Mouse (Mus musculus) hindlimb bud, embryonic 11.5 days (tissue): ENCODE measurements around the gene Hnrnph3.

ENCODE experiments used
- DNase-seq: peaks from one replicate; pipeline ENCODE4 v3.0.0-alpha.2; 2012; ENCODE audit warnings: low read depth, low spot score; ENCODE audit errors: extremely low spot score

Hnrnph3 gene

DNA sequence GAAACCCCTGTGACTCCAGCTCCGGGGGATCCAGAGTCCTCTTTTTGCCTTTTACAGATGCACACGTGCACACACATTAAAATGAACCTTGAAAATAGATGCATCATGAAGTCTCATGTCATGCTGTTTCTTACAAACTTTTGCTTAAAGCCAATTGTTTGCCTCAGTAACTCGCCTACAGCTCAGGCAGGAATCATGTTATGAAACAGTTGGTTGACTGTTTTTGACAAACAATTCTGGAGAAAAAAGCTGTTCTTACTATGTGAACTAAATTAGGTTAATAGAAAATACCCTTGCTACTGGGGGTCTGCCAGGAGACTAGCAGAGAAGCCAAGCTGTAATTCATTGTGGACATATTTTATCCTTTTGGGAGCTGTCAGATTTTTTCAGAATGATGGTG, 8.9 kb upstream of the Hnrnph3 start:
- DNase-seq, result no peak

DNA sequence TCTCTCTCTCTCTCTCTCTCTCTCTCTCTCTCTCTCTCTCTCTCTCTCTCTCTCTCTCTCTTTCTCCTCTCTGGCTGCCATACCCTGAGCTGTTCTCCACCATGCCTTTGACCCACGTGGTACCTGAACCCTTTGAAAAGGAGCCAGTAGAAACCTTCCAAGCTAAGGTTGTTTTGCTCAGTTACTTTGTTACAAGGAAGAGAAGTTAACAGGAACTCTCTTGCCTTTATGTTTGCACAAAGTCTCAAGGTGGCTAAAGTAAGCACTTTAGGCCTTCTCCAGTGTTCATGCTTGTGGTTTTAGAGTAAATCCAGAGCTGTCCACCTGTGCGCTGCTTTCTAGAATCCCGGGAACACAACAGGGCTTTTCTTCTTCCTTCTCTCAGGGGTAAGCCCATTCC, 8.2 kb upstream of the Hnrnph3 start:
- DNase-seq, result no peak

DNA sequence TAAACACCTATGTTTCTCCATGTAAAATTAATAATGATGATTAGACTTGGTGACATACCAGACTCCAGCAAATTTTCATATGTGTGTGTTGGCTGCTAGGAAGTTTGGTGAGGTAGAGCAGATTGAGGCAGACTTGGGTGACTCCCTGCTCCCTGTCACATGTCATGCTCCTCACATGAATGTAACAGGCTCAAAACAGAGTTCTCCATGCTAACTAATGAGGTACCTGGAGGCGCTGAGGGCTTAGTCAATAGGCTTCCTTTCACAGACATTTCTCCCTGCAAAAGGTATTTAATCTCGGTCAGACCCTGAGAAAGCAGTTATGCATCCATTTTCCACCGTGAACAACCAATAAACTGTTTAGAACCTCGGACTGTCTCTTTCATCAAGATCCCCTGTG, 4.4 kb upstream of the Hnrnph3 start:
- no peak for DNase-seq

DNA sequence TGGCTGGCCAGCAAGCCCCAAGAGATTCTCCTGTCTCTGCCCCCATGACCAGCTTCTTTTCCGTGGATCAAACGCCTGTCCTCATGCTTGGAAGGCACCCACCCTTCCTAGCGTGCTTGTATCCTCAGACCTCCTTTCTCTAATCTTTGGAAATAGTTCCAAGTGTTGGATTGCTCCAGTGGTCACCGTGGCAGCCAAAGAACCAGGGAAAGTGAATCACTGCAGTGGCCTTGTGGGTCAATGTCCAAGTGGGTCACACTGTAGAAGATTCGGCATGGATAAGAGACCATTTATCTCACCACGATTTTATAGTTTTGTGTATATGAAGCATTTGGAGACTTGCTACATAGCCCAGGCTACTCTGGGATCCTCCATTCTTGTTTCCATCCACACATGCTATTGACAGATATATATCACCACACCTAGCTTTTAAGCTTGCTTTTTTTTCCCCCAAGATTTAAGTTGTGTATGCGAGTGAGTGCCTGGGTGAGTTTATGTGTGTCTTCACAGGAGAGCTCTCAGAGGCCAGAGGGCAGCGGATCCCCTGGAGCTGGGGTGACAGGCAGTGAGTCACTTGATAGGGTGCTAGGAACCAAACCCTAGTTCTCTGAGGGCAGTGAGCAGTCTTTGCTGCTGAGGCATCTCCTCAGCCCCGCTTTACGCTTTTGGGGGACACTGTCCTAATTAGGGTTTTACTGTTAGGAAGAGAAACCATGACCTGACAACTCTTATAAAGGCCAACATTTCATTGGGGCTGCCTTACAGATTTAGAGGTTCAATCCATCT, 3.6 kb upstream of the Hnrnph3 start:
- no peak for DNase-seq

DNA sequence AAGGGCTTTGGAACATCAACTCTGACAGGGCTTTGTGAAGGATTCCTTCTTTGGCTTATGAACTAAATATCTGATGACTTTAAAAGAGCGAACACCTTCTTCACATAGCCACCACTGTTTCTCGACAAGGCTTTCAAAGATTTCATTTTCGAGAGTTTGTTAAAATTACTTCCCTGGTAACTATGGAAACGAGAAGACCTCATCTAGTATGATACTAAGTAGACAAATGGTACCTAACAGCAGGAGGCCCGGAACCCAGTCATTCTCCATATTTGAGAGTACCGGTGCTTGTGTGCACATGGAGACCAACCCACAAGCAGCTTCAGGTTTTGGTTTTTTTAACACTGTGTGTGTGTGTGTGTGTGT, 2.8 kb upstream of the Hnrnph3 start:
- DNase-seq, result no peak

DNA sequence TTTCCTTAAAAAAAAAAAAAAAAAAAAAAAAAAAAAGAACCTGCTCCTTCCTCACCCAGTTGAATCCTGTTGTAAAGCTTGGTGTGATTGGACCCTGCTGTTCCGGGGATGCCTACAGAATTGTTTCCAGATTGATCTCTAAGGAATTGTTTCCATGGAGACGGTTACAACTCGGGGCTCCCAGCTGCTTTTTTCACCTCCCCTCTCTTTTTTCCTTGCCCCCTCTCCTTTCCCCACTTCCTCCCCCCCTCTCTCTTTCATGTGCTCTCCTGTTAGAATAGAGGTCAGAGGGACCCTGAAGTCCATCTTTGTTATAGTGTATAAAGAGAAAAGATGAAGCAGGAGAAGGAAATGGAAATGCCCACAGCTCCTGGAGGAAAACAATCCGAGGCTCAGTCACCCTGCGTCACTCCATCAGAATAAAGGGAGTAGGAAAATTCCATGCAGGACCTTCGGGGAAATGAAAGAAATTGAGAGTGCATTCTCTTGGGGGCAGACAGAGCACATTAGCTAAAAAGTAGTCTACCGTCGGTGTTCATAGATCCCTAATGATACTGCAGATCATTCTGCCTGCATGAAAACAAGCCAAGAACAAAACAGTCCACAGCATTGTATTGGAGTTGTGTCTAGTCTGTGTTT, 2.3 kb upstream of the Hnrnph3 start:
- DNase-seq, result no peak

DNA sequence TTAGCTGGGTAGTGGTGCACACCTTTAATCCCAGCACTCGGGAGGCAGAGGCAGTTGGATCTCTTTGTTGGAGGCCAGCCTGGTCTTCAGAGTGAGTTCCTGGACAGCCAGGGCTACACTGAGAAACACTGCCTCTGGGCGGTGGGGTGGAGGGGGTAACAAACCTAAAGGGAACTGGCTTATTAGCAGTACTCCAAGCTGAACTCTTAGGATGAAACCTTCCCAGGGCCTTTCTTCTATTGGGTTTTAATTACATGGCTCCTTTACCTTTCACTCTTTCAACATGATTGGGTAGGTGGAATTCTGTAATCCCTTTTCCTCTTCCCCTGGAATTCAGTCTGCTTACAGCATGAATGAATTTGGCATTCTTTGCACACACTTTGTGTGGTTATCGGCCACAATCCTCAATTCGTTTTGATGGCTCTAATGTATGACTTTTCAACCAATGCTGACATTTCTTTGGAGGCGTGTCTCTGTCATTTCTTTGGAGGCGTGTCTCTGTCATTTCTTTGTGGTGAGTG, 1.5 kb upstream of the Hnrnph3 start:
- DNase-seq, result no peak

DNA sequence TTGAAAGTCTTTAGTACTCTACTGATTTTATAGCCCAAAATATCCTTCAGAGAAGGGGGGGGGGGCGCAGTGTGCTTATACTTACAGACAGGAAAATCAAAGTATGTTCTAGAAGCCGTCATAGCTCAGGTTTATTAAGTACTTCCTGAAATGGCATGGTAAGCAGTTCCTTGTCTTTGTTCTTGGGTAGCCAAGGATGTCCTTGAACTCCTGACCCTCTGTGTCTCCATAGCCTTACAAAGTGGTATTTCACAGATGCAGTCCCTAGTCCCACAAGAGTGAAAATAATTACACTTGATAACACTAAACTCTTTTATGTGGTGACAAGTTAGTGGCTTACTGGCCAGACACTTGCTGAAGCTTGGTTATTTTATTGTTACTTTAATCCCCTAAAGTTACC, 999 bp upstream of the Hnrnph3 start:
- no peak for DNase-seq

DNA sequence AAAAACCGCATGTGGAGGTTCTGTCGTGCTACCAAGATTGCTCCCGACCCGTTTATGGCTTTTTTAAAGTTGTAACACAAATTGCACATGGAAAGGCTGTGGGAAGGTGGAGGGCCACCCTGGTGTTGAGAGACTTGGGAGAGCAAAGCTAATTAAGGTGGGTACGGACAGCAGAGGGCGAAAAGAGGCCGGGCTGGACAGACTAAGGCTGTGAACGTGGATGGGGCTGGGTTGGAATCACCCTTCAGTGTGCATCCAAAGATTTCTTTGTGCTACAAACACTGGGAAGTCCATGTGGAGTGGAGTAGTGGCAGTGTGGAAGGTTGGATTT, 528 bp upstream of the Hnrnph3 start:
- no peak for DNase-seq

DNA sequence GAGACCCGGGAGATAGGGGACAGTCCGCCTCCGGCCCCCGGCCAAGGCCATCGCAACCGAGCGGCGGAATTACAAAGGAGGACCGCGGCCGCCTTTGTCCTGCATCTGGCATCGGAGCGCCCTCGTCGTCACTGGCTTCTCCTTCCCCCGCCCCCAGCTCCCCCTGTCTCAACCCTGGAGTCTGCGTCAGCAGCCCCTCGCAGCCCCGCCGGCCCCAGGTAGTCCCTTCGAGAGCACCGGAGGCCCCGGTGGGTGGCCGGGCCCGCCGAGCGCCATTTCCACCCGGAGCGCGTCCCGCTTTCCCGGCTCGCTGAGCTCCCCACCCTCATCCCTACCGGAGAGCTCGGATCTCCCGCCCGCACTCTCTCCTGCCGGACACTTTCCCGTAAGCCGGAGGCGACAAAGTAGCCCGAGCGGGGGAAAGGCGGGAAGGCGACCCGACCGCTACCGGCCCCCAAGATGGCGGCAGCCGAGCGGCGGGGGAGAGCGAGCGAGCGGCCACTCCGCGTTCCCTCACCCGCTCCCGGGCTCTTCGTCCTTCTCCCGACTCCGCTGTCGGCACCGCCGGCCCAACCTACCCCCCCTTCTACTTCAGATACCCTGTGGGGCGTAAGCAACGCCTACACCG, 782 bp downstream of the Hnrnph3 start:
- DNase-seq, result no peak

DNA sequence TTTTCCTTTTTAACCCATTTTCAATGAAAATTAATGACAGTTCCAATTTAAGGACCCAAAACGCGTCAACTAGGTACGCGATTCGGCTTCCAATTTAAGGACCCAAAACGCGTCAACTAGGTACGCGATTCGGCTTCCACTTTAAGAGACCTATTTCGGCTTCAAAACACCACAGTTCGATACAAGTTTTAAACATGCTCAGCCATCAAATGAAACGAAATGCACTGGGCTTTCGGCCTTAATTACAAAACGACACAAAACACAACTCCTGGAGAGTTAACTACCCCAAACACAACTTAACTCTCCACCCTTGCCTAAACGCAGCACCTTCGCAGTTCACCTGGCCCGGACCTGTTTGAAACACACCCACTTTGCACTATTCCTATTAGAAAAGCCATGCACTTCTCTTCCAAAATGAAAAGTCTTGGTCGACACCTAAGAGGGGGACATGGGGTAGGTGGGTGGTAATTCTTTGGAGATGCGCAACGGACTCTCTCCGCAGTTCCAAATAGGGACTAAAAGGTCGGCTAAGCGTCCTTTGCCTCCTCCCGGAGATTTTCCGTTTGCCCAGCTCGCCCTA, 1.4 kb downstream of the Hnrnph3 start:
- DNase-seq, result no peak

DNA sequence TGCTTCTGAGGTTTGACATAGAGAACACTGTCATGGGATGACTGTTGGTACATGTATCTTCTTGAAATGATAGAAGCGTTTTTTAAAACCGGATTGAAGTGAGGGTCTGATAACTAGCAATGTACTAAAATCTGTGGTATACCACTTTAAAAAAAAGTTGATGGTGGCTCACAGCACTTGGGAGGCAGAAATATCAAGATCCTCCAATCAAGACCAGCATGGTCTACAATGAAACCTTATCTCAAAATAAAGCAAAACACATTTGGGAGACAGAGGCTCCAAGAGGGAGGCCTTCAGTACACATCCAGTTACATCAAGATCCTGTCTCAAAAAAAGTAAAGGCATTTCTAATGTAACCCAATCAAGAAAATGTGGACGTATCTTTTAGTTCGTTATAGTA, 2.3 kb downstream of the Hnrnph3 start:
- no peak for DNase-seq

DNA sequence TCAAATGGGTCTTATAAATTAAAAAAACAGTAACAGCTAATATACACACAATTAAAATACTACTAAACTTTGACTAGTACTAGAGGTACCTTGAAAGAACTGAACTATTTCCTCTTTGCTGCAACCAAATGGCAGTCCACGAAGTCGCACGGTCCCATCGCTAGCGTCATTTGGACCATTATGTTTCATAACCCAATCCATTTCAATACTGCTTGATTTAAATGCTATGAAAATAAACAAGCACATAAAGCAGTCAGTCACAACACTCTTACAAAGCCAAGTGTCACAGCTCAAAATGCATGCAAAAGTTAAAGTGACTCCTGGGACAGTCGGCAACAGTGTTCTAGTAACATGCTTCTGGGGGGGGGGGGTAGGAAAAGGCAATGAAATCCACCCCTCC, 4.7 kb downstream of the Hnrnph3 start:
- no peak for DNase-seq

DNA sequence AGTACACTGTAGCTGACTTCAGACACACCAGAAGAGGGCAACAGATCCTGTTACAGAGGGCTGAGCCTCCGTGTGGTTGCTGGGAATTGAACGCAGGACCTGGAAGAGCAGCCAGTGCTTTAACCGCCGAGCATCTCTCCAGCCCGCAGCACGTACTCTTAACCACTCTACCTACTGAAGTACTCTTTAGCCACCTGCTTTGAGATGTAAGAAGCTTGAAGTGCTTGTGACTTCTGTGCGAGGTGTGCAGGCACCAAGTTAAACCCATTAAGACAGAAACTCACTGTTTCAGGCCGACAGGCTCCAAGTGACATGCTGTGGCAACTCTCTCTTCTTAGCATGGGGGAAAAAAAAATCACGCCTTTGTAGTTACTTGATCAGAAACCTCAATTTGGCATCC, 9.8 kb downstream of the Hnrnph3 start:
- no peak for DNase-seq

DNA sequence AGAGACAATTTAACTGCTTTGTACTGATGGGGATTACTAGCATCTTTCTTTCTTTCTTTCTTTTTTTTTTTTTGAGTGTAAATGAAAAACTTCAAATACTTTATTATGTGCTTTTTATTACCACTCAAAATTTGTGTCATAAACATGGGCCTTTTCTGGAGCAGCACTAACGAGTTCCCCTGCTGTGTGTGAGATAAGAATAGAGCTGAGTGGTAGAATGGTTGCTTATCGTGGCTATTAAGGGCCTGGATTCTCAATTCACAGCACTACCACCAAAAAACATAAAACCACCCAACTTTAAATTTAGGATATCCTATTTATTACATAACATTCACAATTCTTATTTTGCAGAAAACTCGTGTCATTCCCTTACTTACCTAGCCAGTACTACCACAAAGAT, 10.5 kb downstream of the Hnrnph3 start:
- no peak for DNase-seq

DNA sequence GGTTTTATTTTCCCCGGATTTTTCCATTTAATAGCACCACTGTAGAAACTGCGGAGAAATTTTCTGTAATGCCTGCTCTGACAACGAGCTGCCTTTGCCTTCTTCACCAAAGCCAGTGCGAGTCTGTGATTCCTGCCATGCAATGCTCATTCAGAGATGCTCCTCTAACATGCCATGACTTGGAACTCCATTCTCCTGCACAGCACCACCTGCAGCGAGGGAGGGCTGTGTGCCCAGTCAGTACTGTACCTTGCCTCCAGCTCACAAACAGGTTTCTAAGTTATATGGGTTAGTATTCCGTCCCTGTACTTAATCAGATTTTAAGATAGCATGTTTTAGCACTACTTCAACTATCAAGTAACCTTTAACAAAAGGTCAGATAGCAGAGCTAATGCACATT, 12.5 kb downstream of the Hnrnph3 start:
- DNase-seq, result no peak

DNA sequence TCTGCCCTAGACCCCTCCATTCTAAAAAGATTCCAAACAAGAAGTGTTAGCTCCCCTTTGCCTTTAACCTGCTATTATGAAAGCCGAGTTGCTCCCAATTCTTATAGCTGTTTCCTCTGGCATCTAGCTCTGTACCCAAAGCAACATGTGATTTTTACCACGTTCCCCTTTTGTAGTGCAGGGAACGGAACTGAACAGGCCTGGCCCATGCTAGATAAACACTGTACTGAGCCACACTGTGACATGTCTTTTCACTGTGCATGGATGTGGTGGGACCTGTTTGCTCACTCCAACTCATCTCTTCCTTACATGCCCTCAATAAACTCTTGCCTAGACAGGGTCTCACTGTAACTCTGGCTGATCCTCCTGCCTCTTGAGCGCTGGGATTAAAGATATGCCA, 13.7 kb downstream of the Hnrnph3 start:
- no peak for DNase-seq

DNA sequence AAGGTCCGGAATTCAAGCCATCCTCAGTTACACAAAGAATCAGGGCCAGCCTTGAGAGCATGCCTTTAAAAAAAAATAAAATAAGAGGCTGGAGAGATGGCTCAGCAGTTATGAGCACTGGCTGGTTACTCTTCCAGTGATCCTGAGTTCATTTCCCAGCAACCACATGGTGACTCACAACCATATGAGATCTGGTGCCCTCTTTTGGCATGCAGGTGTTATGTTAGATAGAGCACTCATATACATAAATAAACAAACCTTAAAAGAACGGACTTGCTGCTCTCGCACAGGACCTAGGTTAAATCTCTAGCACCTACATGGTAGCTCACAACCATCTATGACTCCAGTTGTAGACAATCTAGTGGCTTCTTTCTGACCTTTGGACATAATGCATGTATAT, 15.8 kb downstream of the Hnrnph3 start:
- no peak for DNase-seq

DNA sequence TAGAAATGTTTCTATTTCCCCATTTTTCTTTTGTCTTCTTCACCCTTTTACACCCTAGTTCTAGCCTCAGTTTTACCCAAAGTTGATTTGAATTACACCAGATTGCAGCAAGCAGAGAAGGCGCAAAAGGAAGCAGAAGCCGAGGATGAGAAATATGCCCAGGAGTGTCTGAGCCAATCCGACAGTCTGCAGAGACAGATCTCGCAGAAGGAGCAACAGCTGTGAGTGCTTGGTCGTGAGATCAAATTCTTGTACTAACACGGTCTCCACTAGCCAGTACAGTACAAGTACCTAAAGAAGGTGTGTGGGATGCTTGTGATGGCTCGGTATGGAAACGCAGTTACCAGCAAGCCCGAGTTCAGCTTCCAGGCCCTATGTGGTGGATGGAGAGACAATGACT, 19.5 kb downstream of the Hnrnph3 start:
- DNase-seq, result no peak

DNA sequence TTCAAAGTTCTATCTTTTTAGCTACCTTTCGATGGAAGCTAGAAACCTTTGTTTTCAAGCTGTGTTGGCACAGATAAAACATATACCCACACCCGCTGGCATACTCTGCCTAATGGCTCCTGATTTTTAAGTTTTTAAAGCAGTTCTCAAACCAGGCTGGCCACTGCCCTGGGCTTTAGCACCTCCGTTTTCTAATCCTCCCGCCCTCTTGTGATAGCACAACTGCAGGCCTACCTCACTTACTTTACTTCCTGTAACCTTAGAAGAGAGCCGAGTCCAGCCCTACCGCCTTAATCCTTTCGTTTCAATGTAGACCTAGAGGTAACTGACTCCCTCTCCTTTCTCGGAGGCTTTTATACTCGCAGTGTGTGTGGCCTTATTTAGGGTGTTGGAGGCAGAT, 20.8 kb downstream of the Hnrnph3 start:
- DNase-seq, result no peak

DNA sequence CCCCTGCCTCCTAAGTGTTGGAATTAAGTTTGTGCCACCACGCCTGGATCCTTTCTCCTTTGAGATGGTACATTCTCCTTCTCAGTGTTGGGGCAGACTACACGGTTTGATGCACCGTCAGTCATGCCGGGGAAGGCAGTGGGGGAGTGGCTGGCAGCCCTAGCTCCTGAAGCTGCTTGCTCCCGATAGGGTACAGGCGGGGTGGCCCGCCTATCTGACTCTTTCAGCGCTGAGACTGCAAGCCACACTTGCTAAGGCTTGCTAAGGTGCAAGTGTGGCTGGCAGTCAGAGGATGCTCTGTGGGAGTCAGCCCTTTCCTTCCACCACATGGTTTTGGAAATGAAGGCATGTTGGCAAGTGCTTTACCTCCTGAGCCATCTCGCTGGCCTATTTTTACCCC, 23.4 kb downstream of the Hnrnph3 start:
- DNase-seq, result no peak

DNA sequence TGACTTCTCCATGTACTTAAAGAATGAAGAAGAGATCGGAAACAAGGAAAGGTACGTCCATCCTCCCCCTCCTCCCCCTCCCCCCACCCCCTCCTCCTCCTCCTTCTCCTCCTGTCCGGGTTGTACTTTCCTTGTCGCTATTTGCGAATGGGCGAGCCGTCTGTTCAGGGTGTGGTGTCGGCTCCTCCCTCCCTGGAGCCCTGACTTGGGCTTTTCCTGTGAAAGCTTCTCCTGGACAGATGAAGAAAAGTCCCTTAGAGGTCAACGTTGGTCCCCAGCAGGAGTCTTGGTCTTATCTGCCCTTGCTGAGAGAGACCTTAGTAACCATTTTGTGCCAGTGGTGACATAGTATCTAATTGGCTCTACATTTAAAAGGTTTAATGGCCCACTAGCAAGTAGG, 30.0 kb downstream of the Hnrnph3 start:
- no peak for DNase-seq
